Mouse (Mus musculus): ENCODE measurements around the gene Ccdc155. TPM values are rescaled to one million over a fixed set of nuclear protein-coding genes. Genes with fewer than 3 reads are reported as not detected.
A peak's percentile ranks its signal among the peaks of the same experiment; 100 is the strongest.
"Not testable (repeated sequence)": the region's sequence is repeated elsewhere in the genome, so short reads cannot be mapped to it uniquely, and the experiment has no call there.

Gene Ccdc155
- polyA plus RNA-seq, 1 experiment from 2014 or later: 0.73 TPM

GRCm38 (mm10) chr7:45179469-45179868 lies 25.2 kb downstream of the Ccdc155 start, which contains the start of gene Gfy:
Gfy (minus strand) TSS chr7:45179569.
- ATAC-seq (replicated peaks; ENCODE audit: low FRiP score, low TSS enrichment, low read depth) (no peak), DNase-seq (ENCODE audit: low spot score) (no peak)
- no peak within 1 kb of the TSS for H3K27ac ChIP-seq (ENCODE audit: low read depth)
- H3K4me1 ChIP-seq (replicated peaks; ENCODE audit: control insufficient read depth, insufficient read depth, low read length): peaks cover 9% of the 10 kb centered on the region
- H3K4me3 ChIP-seq (ENCODE audit: low read depth, low read length): no peak within 1 kb of the TSS
- H3K27me3 ChIP-seq (replicated peaks; ENCODE audit: control insufficient read depth, insufficient read depth, low read length): peaks cover 100% of the 10 kb centered on the region
- 25% methylated on average over 7 of the region's 7 CpGs for WGBS
- no peak within 1 kb of the TSS for H3K9ac ChIP-seq (ENCODE audit: low read length)
- H3K4me2 ChIP-seq (ENCODE audit: low read length): no peak within 1 kb of the TSS
- H3K36me3 ChIP-seq (ENCODE audit: control insufficient read depth, insufficient read depth, low read length): no peaks in the 10 kb centered on the region
- H3K9me3 ChIP-seq (ENCODE audit: control insufficient read depth, low read length): no peaks in the 10 kb centered on the region

DNA sequence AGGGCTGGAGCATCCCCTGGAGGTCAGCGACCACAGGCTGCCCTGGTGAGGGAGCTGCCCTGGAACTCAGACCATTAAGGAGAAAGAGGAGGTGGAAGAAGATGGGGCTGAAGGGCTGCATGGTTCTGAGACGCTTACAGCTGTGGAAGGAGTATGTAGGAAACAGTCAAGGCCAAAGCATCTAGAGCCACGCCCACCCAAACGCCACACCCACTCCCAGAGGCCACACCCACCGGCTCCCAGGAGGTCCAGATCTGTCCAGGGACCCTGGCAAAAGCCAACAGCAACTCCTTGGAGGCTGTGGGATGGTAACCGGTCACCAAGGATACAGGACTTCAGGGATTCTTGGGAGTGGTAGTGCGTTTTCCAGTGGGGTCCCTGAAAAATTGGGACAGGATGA lies 26.1 kb downstream of the Ccdc155 start:
- H3K9ac ChIP-seq (ENCODE audit: low read length): no peak overlapping the region
- peaks cover 98% of the 10 kb centered on the region for H3K27me3 ChIP-seq (replicated peaks; ENCODE audit: control insufficient read depth, insufficient read depth, low read length)
- no peak overlapping the region for H3K27ac ChIP-seq (ENCODE audit: low read depth)
- no peak overlapping the region for H3K4me3 ChIP-seq (ENCODE audit: low read depth, low read length)
- peaks cover 9% of the 10 kb centered on the region for H3K4me1 ChIP-seq (replicated peaks; ENCODE audit: control insufficient read depth, insufficient read depth, low read length)
- H3K9me3 ChIP-seq (ENCODE audit: control insufficient read depth, low read length): no peaks in the 10 kb centered on the region
- ATAC-seq (replicated peaks; ENCODE audit: low FRiP score, low TSS enrichment, low read depth): no peak
- no peak for DNase-seq (ENCODE audit: low spot score)
- WGBS: 24% methylated on average over 7 of the region's 7 CpGs
- no peak overlapping the region for H3K4me2 ChIP-seq (ENCODE audit: low read length)
- H3K36me3 ChIP-seq (ENCODE audit: control insufficient read depth, insufficient read depth, low read length): no peaks in the 10 kb centered on the region

GRCm38 (mm10) chr7:45176356-45176755 lies 28.3 kb downstream of the Ccdc155 start:
- Histone ChIP-seq H3K4me1 (replicated peaks; ENCODE audit: control insufficient read depth, insufficient read depth, low read length) (peaks cover 5% of the 10 kb centered on the region), H3K4me3 (ENCODE audit: low read depth, low read length) (no peak overlapping the region; the same call in 1 of the 2 replicates), H3K9me3 (ENCODE audit: control insufficient read depth, low read length) (no peaks in the 10 kb centered on the region; the same call in 1 of the 2 replicates), H3K27ac (ENCODE audit: low read depth) (no peak overlapping the region), H3K4me2 (ENCODE audit: low read length) (peak overlapping the region; percentile 31), H3K27me3 (replicated peaks; ENCODE audit: control insufficient read depth, insufficient read depth, low read length) (peaks cover 85% of the 10 kb centered on the region), H3K9ac (ENCODE audit: low read length) (no peak overlapping the region), H3K36me3 (ENCODE audit: control insufficient read depth, insufficient read depth, low read length) (no peaks in the 10 kb centered on the region)
- 3% methylated on average over 31 of the region's 31 CpGs for WGBS
- DNase-seq (ENCODE audit: low spot score) (no peak), ATAC-seq (replicated peaks; ENCODE audit: low FRiP score, low TSS enrichment, low read depth) (no peak)

DNA sequence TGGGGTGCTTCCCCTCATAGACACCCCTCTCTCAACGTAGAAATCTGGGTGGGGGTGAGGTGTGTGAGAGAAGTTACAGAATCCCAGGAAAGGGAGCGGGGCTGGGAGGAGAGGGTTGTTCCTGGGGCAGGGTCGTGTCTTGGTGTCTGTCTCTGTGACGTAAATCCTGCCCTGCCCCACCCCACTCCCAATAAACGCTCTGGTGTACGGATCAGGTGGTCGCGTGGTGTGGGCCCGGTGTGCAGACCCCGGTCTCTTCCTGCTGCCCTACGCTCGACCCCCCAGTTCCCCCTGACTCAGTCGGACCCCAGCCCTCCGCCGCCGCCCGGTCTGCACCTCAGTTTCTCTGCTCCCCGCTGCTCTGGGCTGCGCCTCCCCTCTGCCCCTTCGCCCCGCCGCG lies 28.8 kb downstream of the Ccdc155 start:
- no peak overlapping the region for H3K27ac ChIP-seq (ENCODE audit: low read depth)
- H3K36me3 ChIP-seq (ENCODE audit: control insufficient read depth, insufficient read depth, low read length): no peaks in the 10 kb centered on the region
- ATAC-seq (replicated peaks; ENCODE audit: low FRiP score, low TSS enrichment, low read depth) (no peak), DNase-seq (ENCODE audit: low spot score) (no peak)
- no peak overlapping the region for H3K9ac ChIP-seq (ENCODE audit: low read length)
- peaks cover 81% of the 10 kb centered on the region for H3K27me3 ChIP-seq (replicated peaks; ENCODE audit: control insufficient read depth, insufficient read depth, low read length)
- peaks cover 5% of the 10 kb centered on the region for H3K4me1 ChIP-seq (replicated peaks; ENCODE audit: control insufficient read depth, insufficient read depth, low read length)
- H3K4me3 ChIP-seq (ENCODE audit: low read depth, low read length): no peak overlapping the region; the same call in 1 of the 2 replicates
- 2% methylated on average over 23 of the region's 23 CpGs for WGBS
- no peaks in the 10 kb centered on the region; the same call in 1 of the 2 replicates for H3K9me3 ChIP-seq (ENCODE audit: control insufficient read depth, low read length)
- peak overlapping the region; percentile 31 for H3K4me2 ChIP-seq (ENCODE audit: low read length)

- Histone ChIP-seq H3K27ac (ENCODE audit: low read depth) (no peak overlapping the region), H3K4me2 (ENCODE audit: low read length) (no peak overlapping the region), H3K36me3 (ENCODE audit: control insufficient read depth, insufficient read depth, low read length) (no peaks in the 10 kb centered on the region), H3K4me3 (ENCODE audit: low read depth, low read length) (no peak overlapping the region), H3K9ac (ENCODE audit: low read length) (no peak overlapping the region), H3K9me3 (ENCODE audit: control insufficient read depth, low read length) (peaks cover 3% of the 10 kb centered on the region), H3K27me3 (replicated peaks; ENCODE audit: control insufficient read depth, insufficient read depth, low read length) (peaks cover 76% of the 10 kb centered on the region), H3K4me1 (replicated peaks; ENCODE audit: control insufficient read depth, insufficient read depth, low read length) (peaks cover 5% of the 10 kb centered on the region)
- WGBS: 3% methylated on average over 13 of the region's 13 CpGs
- no peak for ATAC-seq (replicated peaks; ENCODE audit: low FRiP score, low TSS enrichment, low read depth)
- no peak for DNase-seq (ENCODE audit: low spot score)
These were observed 29.3 kb downstream of the Ccdc155 start for GRCm38 (mm10) chr7:45175398-45175797.

DNA sequence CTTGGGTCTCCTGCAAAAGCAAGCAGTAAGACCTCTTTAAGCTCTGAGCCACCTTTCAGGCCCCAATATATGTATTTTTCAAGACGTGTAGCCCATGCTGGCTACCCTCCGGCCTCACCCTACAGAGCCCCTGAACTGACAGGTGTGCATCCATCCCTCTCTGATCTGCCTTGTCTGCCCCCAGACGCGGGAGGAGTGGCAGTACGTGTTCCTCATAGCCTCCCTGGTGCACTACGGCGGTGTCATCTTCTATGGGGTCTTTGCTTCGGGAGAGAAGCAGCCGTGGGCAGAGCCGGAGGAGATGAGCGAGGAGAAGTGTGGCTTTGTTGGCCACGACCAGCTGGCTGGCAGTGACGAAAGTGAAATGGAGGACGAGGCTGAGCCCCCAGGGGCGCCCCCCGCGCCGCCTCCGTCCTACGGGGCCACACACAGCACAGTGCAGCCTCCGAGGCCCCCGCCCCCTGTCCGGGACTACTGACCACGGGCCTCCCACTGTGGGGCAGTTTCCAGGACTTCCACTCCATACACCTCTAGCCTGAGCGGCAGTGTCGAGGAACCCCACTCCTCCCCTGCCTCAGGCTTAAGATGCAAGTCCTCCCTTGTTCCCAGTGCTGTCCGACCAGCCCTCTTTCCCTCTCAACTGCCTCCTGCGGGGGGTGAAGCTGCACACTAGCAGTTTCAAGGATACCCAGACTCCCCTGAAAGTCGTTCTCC lies 30.0 kb downstream of the Ccdc155 start:
- 0 out of 2 replicates have a peak, but pooled peaks have one; percentile 24 for ATAC-seq (replicated peaks; ENCODE audit: low FRiP score, low TSS enrichment, low read depth)
- no peak for DNase-seq (ENCODE audit: low spot score)
- Histone ChIP-seq H3K4me2 (ENCODE audit: low read length) (no peak overlapping the region), H3K4me1 (replicated peaks; ENCODE audit: control insufficient read depth, insufficient read depth, low read length) (peaks cover 5% of the 10 kb centered on the region), H3K27ac (ENCODE audit: low read depth) (no peak overlapping the region), H3K4me3 (ENCODE audit: low read depth, low read length) (no peak overlapping the region), H3K36me3 (ENCODE audit: control insufficient read depth, insufficient read depth, low read length) (no peaks in the 10 kb centered on the region), H3K9me3 (ENCODE audit: control insufficient read depth, low read length) (peaks cover 10% of the 10 kb centered on the region), H3K9ac (ENCODE audit: low read length) (no peak overlapping the region), H3K27me3 (replicated peaks; ENCODE audit: control insufficient read depth, insufficient read depth, low read length) (peaks cover 72% of the 10 kb centered on the region)
- WGBS: 4% methylated on average over 28 of the region's 29 CpGs

- Histone ChIP-seq H3K27me3 (replicated peaks; ENCODE audit: control insufficient read depth, insufficient read depth, low read length) (peaks cover 72% of the 10 kb centered on the region), H3K9me3 (ENCODE audit: control insufficient read depth, low read length) (peaks cover 19% of the 10 kb centered on the region)
- H3K4me2 ChIP-seq (ENCODE audit: low read length); ATAC-seq (replicated peaks; ENCODE audit: low FRiP score, low TSS enrichment, low read depth); H3K36me3 ChIP-seq (ENCODE audit: control insufficient read depth, insufficient read depth, low read length); H3K27ac ChIP-seq (ENCODE audit: low read depth); DNase-seq (ENCODE audit: low spot score); H3K9ac ChIP-seq (ENCODE audit: low read length); H3K4me1 ChIP-seq (replicated peaks; ENCODE audit: control insufficient read depth, insufficient read depth, low read length); H3K4me3 ChIP-seq (ENCODE audit: low read depth, low read length): not testable (repeated sequence)
- 69% methylated on average over 1 of the region's 1 CpGs for WGBS
These were observed 30.9 kb downstream of the Ccdc155 start for GRCm38 (mm10) chr7:45173772-45174171.

DNA sequence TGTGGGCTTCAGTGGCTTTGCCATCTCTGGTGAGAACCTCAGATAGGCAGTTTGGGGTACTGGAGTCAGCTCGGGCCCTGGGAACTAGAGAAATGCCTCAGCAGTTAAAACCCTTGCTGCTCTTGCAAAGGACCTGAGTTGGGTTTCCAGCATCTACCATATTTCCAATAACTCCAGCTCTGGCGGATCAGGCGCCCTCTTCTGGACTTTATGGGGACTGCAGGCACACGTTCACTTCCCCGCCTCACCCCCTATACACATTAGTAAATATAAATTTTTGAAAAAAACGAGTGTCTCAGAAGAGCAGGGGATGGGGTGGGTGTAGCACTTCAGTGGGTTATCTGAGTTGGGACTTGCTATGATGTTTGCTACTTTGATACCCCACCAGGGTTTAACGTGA lies 31.7 kb downstream of the Ccdc155 start:
- no peak overlapping the region for H3K4me2 ChIP-seq (ENCODE audit: low read length)
- H3K27me3 ChIP-seq (replicated peaks; ENCODE audit: control insufficient read depth, insufficient read depth, low read length): peaks cover 72% of the 10 kb centered on the region
- H3K9me3 ChIP-seq (ENCODE audit: control insufficient read depth, low read length): peaks cover 21% of the 10 kb centered on the region
- H3K4me1 ChIP-seq (replicated peaks; ENCODE audit: control insufficient read depth, insufficient read depth, low read length): peaks cover 5% of the 10 kb centered on the region
- ATAC-seq (replicated peaks; ENCODE audit: low FRiP score, low TSS enrichment, low read depth) (no peak), DNase-seq (ENCODE audit: low spot score) (no peak)
- H3K36me3 ChIP-seq (ENCODE audit: control insufficient read depth, insufficient read depth, low read length): no peaks in the 10 kb centered on the region
- H3K27ac ChIP-seq (ENCODE audit: low read depth): no peak overlapping the region
- no peak overlapping the region for H3K4me3 ChIP-seq (ENCODE audit: low read depth, low read length)
- no peak overlapping the region for H3K9ac ChIP-seq (ENCODE audit: low read length)
- 62% methylated on average over 7 of the region's 7 CpGs for whole genome bisulfite sequencing

- Histone ChIP-seq H3K4me3 (ENCODE audit: low read depth, low read length) (no peak overlapping the region), H3K36me3 (ENCODE audit: control insufficient read depth, insufficient read depth, low read length) (no peaks in the 10 kb centered on the region), H3K27ac (ENCODE audit: low read depth) (no peak overlapping the region), H3K9ac (ENCODE audit: low read length) (no peak overlapping the region), H3K4me1 (replicated peaks; ENCODE audit: control insufficient read depth, insufficient read depth, low read length) (no peaks in the 10 kb centered on the region), H3K4me2 (ENCODE audit: low read length) (no peak overlapping the region), H3K27me3 (replicated peaks; ENCODE audit: control insufficient read depth, insufficient read depth, low read length) (peaks cover 72% of the 10 kb centered on the region), H3K9me3 (ENCODE audit: control insufficient read depth, low read length) (peaks cover 21% of the 10 kb centered on the region)
- DNase-seq (ENCODE audit: low spot score): no peak
- no peak for ATAC-seq (replicated peaks; ENCODE audit: low FRiP score, low TSS enrichment, low read depth)
- WGBS: 87% methylated on average over 3 of the region's 3 CpGs
These were observed 35.2 kb downstream of the Ccdc155 start for GRCm38 (mm10) chr7:45169495-45169894.
